Mouse (Mus musculus): ENCODE data around the gene Atp13a4. TPM values are rescaled to one million over a fixed set of nuclear protein-coding genes. Genes with fewer than 3 reads are reported as not detected.

Atp13a4 gene
- 0.12 and 0.48 TPM in 2 replicates for polyA plus RNA-seq (2015; fragmentation: Nextera tagmentation; extraction: Ambion mirVana)

- no peak for ATAC-seq (ENCODE audit: insufficient number of reproducible peaks, insufficient read depth, low FRiP score, low TSS enrichment, low read depth)
- H3K27me3 ChIP-seq = no peaks in the 10 kb centered on the region
- 78% methylated on average over 11 of the region's 11 CpGs for WGBS
- no peak within 1 kb of the TSS for H3K4me2 ChIP-seq
- no peak within 1 kb of the TSS for H3K4me3 ChIP-seq
- H3K4me1 ChIP-seq = no peaks in the 10 kb centered on the region
- no peaks in the 10 kb centered on the region for H3K36me3 ChIP-seq
- H3K9me3 ChIP-seq = no peaks in the 10 kb centered on the region
- H3K9ac ChIP-seq = no peak within 1 kb of the TSS
- no peak within 1 kb of the TSS for H3K27ac ChIP-seq
Measured at GRCm38 (mm10) chr16:29544829-29545228, at the start of gene Atp13a4. Gene Atp13a4 (minus strand): TSS chr16:29544864.

- Histone ChIP-seq H3K27me3 (no peaks in the 10 kb centered on the region), H3K9me3 (no peaks in the 10 kb centered on the region), H3K27ac (no peak overlapping the region), H3K4me2 (no peak overlapping the region), H3K4me1 (no peaks in the 10 kb centered on the region), H3K4me3 (no peak overlapping the region), H3K36me3 (peaks cover 59% of the 10 kb centered on the region), H3K9ac (no peak overlapping the region)
- ATAC-seq (ENCODE audit: insufficient number of reproducible peaks, insufficient read depth, low FRiP score, low TSS enrichment, low read depth) = no peak
- WGBS = 80% methylated on average over 7 of the region's 7 CpGs
Measured at GRCm38 (mm10) chr16:29592171-29592570, 47.5 kb upstream of the Atp13a4 start.

GRCm38 (mm10) chr16:29579787-29580176 lies 35.1 kb upstream of the Atp13a4 start:
- Histone ChIP-seq H3K9ac (peak overlapping the region; percentile 98), H3K36me3 (peaks cover under 1% of the 10 kb centered on the region; the same call in 1 of the 2 replicates), H3K4me3 (peak overlapping the region; percentile 96), H3K9me3 (no peaks in the 10 kb centered on the region), H3K27me3 (no peaks in the 10 kb centered on the region), H3K4me1 (peaks cover 6% of the 10 kb centered on the region), H3K27ac (no peak overlapping the region), H3K4me2 (peak overlapping the region; percentile 88)
- 9% methylated on average over 12 of the region's 12 CpGs for WGBS
- no peak; the same call in 1 of the 2 replicates for ATAC-seq (ENCODE audit: insufficient number of reproducible peaks, insufficient read depth, low FRiP score, low TSS enrichment, low read depth)

GRCm38 (mm10) chr16:29579167-29579786 lies 34.6 kb upstream of the Atp13a4 start, which contains the start of gene Opa1:
Gene Opa1 (plus strand): TSS chr16:29579334.
- Histone ChIP-seq H3K9me3 (no peaks in the 10 kb centered on the region), H3K4me3 (peak within 1 kb of the TSS; percentile 96), H3K27ac (0 out of 2 replicates have a peak within 1 kb of the TSS, but pooled peaks have one; percentile 44), H3K4me2 (peak within 1 kb of the TSS; percentile 88), H3K27me3 (no peaks in the 10 kb centered on the region), H3K9ac (peak within 1 kb of the TSS; percentile 98), H3K36me3 (no peaks in the 10 kb centered on the region), H3K4me1 (peaks cover 6% of the 10 kb centered on the region)
- ATAC-seq (ENCODE audit: insufficient number of reproducible peaks, insufficient read depth, low FRiP score, low TSS enrichment, low read depth) = peak; percentile 98
- under 1% methylated on average over 39 of the region's 39 CpGs for WGBS

GRCm38 (mm10) chr16:29575620-29576019 lies 31.0 kb upstream of the Atp13a4 start:
- Histone ChIP-seq H3K4me1 (peaks cover 6% of the 10 kb centered on the region), H3K4me2 (no peak overlapping the region), H3K27me3 (no peaks in the 10 kb centered on the region), H3K36me3 (no peaks in the 10 kb centered on the region), H3K27ac (no peak overlapping the region), H3K9ac (no peak overlapping the region), H3K4me3 (no peak overlapping the region), H3K9me3 (no peaks in the 10 kb centered on the region)
- no peak for ATAC-seq (ENCODE audit: insufficient number of reproducible peaks, insufficient read depth, low FRiP score, low TSS enrichment, low read depth)
- 12% methylated on average over 5 of the region's 5 CpGs for WGBS

- H3K36me3 ChIP-seq = no peaks in the 10 kb centered on the region
- no peak overlapping the region for H3K9ac ChIP-seq
- no peak overlapping the region for H3K27ac ChIP-seq
- WGBS = 81% methylated on average over 4 of the region's 4 CpGs
- H3K27me3 ChIP-seq = no peaks in the 10 kb centered on the region
- no peak overlapping the region for H3K4me3 ChIP-seq
- ATAC-seq (ENCODE audit: insufficient number of reproducible peaks, insufficient read depth, low FRiP score, low TSS enrichment, low read depth) = no peak
- H3K4me2 ChIP-seq = no peak overlapping the region
- H3K9me3 ChIP-seq = no peaks in the 10 kb centered on the region
- no peaks in the 10 kb centered on the region; the same call in 1 of the 2 replicates for H3K4me1 ChIP-seq
Measured at GRCm38 (mm10) chr16:29574013-29574412, 29.3 kb upstream of the Atp13a4 start.

- ATAC-seq (ENCODE audit: insufficient number of reproducible peaks, insufficient read depth, low FRiP score, low TSS enrichment, low read depth) = no peak
- 5% methylated on average over 7 of the region's 7 CpGs for WGBS
- H3K4me3 ChIP-seq = no peak overlapping the region
- H3K4me1 ChIP-seq = no peaks in the 10 kb centered on the region
- H3K36me3 ChIP-seq = no peaks in the 10 kb centered on the region
- H3K9ac ChIP-seq = no peak overlapping the region
- no peak overlapping the region for H3K27ac ChIP-seq
- H3K27me3 ChIP-seq = peaks cover 9% of the 10 kb centered on the region; the same call in 1 of the 2 replicates
- peak overlapping the region; percentile 49 for H3K4me2 ChIP-seq
- no peaks in the 10 kb centered on the region for H3K9me3 ChIP-seq
Measured at GRCm38 (mm10) chr16:29560869-29561268, 16.2 kb upstream of the Atp13a4 start.

GRCm38 (mm10) chr16:29560454-29560853 lies 15.8 kb upstream of the Atp13a4 start:
- Histone ChIP-seq H3K9me3 (no peaks in the 10 kb centered on the region), H3K9ac (no peak overlapping the region), H3K4me2 (peak overlapping the region; percentile 49), H3K36me3 (no peaks in the 10 kb centered on the region), H3K4me1 (no peaks in the 10 kb centered on the region), H3K27me3 (peaks cover 9% of the 10 kb centered on the region; the same call in 1 of the 2 replicates), H3K27ac (no peak overlapping the region), H3K4me3 (no peak overlapping the region)
- 31% methylated on average over 10 of the region's 10 CpGs for WGBS
- ATAC-seq (ENCODE audit: insufficient number of reproducible peaks, insufficient read depth, low FRiP score, low TSS enrichment, low read depth) = no peak

- Histone ChIP-seq H3K9me3 (no peaks in the 10 kb centered on the region), H3K36me3 (no peaks in the 10 kb centered on the region), H3K27ac (no peak overlapping the region), H3K4me1 (no peaks in the 10 kb centered on the region), H3K9ac (no peak overlapping the region), H3K4me2 (no peak overlapping the region), H3K27me3 (peaks cover 8% of the 10 kb centered on the region; the same call in 1 of the 2 replicates), H3K4me3 (no peak overlapping the region)
- no peak for ATAC-seq (ENCODE audit: insufficient number of reproducible peaks, insufficient read depth, low FRiP score, low TSS enrichment, low read depth)
- 68% methylated on average over 5 of the region's 5 CpGs for WGBS
Measured at GRCm38 (mm10) chr16:29559667-29560066, 15.0 kb upstream of the Atp13a4 start.

GRCm38 (mm10) chr16:29541261-29541683 lies 3.4 kb downstream of the Atp13a4 start:
- Histone ChIP-seq H3K4me3 (no peak overlapping the region), H3K27ac (no peak overlapping the region), H3K9ac (no peak overlapping the region), H3K4me2 (no peak overlapping the region), H3K4me1 (no peaks in the 10 kb centered on the region), H3K27me3 (no peaks in the 10 kb centered on the region), H3K9me3 (no peaks in the 10 kb centered on the region), H3K36me3 (no peaks in the 10 kb centered on the region)
- 67% methylated on average over 11 of the region's 11 CpGs for WGBS
- ATAC-seq (ENCODE audit: insufficient number of reproducible peaks, insufficient read depth, low FRiP score, low TSS enrichment, low read depth) = no peak

- Histone ChIP-seq H3K27ac (no peak overlapping the region), H3K27me3 (no peaks in the 10 kb centered on the region), H3K4me2 (no peak overlapping the region), H3K9ac (no peak overlapping the region), H3K4me3 (no peak overlapping the region), H3K4me1 (no peaks in the 10 kb centered on the region), H3K36me3 (no peaks in the 10 kb centered on the region), H3K9me3 (no peaks in the 10 kb centered on the region)
- ATAC-seq (ENCODE audit: insufficient number of reproducible peaks, insufficient read depth, low FRiP score, low TSS enrichment, low read depth) = no peak
Measured at GRCm38 (mm10) chr16:29539906-29540305, 4.8 kb downstream of the Atp13a4 start.

GRCm38 (mm10) chr16:29536411-29537204 lies 8.1 kb downstream of the Atp13a4 start:
- no peak overlapping the region for H3K9ac ChIP-seq
- no peaks in the 10 kb centered on the region for H3K9me3 ChIP-seq
- no peak overlapping the region for H3K4me2 ChIP-seq
- no peak overlapping the region for H3K27ac ChIP-seq
- WGBS = 80% methylated on average over 15 of the region's 15 CpGs
- no peaks in the 10 kb centered on the region for H3K36me3 ChIP-seq
- no peak for ATAC-seq (ENCODE audit: insufficient number of reproducible peaks, insufficient read depth, low FRiP score, low TSS enrichment, low read depth)
- no peaks in the 10 kb centered on the region for H3K4me1 ChIP-seq
- no peak overlapping the region for H3K4me3 ChIP-seq
- peaks cover 3% of the 10 kb centered on the region; the same call in 1 of the 2 replicates for H3K27me3 ChIP-seq

Measured in embryonic facial prominence, embryonic 13.5 days (tissue).